Mouse (Mus musculus) cerebellum, postnatal 36 days (tissue): Measurements from ENCODE around the gene Olfr329-ps.
"Not testable (repeated sequence)": the region's sequence is repeated elsewhere in the genome, so short reads cannot be mapped to it uniquely, and the experiment has no call there.

Source experiments
- DNase-seq, 2 experiments: peaks; one replicate each; pipeline ENCODE4 v3.0.0; 2021 to 2022; ENCODE audit warnings: mixed read lengths in 2 of 2

Olfr329-ps gene

DNA sequence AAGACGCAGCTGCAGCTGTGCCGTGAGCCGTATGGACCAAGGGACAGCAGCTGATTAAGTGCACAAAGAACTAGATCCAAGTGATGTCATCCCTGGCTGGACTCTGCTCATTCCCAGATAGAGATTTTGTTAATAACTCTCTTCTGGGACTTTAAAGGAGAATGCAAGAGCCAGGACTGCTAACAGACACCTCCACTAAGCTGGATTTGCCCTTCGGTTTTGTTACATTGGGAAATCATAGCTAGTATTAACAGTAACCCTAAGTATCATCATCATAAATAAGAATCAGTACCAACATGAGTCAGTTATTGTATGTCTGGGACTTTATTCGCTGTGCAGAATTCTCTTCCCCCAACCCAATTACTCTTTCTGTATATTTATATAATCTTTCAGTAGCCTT lies at the start of gene Olfr329-ps:
TSS of gene Olfr329-ps (minus strand) at position 101 of the 400 bp plus-strand sequence.
- DNase-seq = no peak

- DNase-seq = no peak
Measured at GRCm38 (mm10) chr11:58594814-58595213, 48.6 kb upstream of the Olfr329-ps start, which contains the start of gene Olfr324. Gene Olfr324, plus strand, starts transcription at chr11:58595114.

DNA sequence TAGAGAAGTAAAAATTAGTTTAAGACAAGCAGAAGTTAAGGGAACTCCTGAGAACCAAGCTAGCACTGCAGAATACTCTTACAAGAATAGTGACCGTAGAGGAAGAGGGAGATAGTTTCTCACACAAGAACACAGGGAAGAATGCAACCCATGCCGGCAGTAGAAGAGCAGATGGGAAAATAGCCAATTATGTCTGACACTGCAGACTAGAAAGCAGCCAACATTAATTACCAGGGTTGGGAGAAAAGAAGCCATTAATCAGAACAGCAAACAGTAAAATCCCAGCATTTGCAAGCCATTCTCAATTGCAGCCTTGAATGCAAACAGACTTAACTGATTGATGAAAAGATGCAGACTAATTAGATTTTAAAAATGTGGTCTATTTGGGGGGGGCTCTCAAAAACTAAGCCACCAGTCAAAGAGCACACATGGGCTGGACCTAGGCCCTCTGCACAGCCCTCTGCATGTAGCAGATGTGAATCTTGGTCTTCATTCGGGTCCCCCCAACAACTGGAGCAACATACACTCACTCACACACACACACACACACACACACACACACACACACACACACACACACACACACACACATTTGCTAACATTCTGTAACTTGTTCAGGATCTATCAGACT lies 42.5 kb upstream of the Olfr329-ps start:
- no peak for DNase-seq

- DNase-seq = peak; percentile 31 to 32
Measured at GRCm38 (mm10) chr11:58587898-58588348, 41.7 kb upstream of the Olfr329-ps start.

DNA sequence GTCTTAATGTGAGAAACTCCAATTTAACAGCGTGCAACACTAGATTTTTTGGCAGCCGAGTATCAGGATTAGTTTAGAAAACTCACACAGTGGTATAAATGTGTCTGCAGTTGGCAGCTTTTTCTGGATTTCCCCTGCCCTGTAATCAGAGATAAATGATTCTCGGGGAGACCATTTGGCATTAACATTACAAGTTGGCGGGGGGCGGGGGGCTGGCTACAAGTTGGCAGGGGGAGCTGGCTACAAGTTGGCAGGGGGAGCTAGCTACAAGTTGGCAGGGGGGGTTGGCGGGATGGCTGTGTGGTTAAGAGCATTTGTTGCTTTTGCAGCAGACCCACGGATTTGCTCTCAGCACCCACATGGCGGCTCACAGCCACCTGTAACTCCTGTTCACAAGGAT lies 32.4 kb upstream of the Olfr329-ps start:
- no peak for DNase-seq

- no peak for DNase-seq
Measured at GRCm38 (mm10) chr11:58577430-58577829, 31.2 kb upstream of the Olfr329-ps start, which contains the start of gene Olfr325. Gene Olfr325, plus strand, starts transcription at chr11:58577730.

DNA sequence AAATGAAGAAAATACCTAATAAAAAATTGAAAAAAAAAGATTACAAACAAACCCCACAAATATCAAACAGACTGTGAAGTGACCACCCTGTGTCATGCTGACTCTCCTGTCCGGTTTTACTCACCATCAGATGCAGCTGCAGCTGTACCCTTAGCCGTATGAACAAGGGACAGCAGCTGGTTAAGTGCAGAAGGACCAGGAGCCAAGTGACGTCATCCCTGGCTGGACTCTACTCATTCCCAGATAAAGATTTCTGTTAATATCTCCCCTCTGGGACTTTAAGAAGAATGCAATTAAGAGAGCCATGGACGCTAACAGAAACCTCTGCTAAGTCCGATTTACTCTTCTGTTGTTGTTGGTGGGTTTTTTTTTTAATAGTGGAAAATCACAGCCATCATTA lies 24.2 kb upstream of the Olfr329-ps start, which contains the start of gene Olfr224:
TSS of gene Olfr224 (minus strand) at position 149 of the 400 bp plus-strand sequence.
- DNase-seq = no peak

- DNase-seq = no peak
Measured at GRCm38 (mm10) chr11:58555536-58555935, 9.3 kb upstream of the Olfr329-ps start, which contains the start of gene Olfr328. Gene Olfr328, minus strand, starts transcription at chr11:58555636.

- not testable (repeated sequence) for DNase-seq
Measured at GRCm38 (mm10) chr11:58534736-58535135, 11.5 kb downstream of the Olfr329-ps start, which contains the start of gene Olfr330. Gene Olfr330, minus strand, starts transcription at chr11:58534836.

DNA sequence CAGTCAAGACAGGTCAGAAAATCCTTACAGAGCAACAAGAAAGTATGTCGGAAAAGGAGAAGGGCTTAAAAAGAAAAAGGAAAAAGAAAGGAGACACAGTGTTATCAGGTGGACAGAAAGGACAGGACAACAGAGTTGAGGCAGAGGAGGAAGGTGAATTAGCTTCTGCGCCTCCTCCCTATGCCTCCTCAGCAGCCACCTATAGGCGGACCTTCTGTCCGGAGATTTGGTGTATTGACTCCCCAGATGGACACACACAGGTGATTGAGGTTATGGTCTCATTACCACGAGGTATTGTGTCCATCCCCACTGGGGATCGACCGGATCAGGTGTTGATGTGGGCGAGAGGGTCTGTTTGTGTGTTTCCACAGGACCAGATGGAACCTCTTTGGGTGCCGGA lies 26.5 kb downstream of the Olfr329-ps start:
- peak; percentile 10 to 23 for DNase-seq

GRCm38 (mm10) chr11:58518916-58519315 lies 27.3 kb downstream of the Olfr329-ps start:
- peak; percentile 47 to 54 for DNase-seq

GRCm38 (mm10) chr11:58509058-58509457 lies 37.2 kb downstream of the Olfr329-ps start:
- DNase-seq = not testable (repeated sequence)

DNA sequence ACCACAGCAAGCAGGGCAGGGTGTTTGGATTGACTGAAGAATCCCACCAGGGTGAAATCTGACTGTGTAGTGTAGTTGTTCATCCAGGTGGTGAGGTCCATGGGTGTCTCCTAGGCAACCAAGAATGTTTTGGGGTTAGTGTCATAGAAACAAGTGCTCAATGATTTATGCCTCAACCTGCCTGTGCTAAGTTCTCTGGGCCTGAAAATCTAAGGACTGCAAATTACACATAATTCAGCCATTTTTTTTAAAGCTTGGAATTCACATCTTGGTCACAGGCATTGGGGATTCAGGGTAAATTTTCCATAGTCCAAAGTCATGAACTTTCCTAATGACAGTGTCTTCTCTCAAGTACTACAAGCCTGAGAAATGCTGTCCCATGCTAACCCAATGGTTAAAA lies 43.8 kb downstream of the Olfr329-ps start, which contains the start of gene Olfr331:
TSS of gene Olfr331 (minus strand) at position 101 of the 400 bp plus-strand sequence.
- not testable (repeated sequence) for DNase-seq

GRCm38 (mm10) chr11:58499290-58499689 lies 46.9 kb downstream of the Olfr329-ps start:
- DNase-seq = no peak

GRCm38 (mm10) chr11:58498761-58499160 lies 47.5 kb downstream of the Olfr329-ps start:
- DNase-seq = no peak

DNA sequence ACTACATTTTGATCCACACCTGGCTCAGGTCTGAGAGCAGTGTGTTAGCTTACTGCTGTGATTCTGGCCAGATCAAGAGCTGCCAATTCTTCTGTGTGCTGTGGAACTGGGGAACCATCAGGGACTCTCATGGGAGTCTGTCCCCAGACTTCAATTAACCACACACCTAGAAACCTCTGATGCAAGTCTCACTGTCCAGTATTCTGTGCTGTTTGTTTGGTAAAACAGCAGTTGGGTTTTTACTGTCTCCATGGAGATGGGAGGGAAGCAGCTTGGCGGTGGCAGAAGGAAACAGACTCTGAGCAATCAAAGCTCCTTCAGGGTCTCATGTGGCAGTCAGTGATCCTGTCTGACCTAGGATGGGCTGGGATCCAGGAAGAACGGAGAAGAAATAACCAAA lies 53.8 kb downstream of the Olfr329-ps start, which contains the start of gene Olfr332:
TSS of gene Olfr332 (minus strand) at position 101 of the 400 bp plus-strand sequence.
- no peak for DNase-seq
